8 mouse cellular contexts compared by ENCODE assay signal in genomic region chr13:48998591-48998990, GRCm38 (mm10). TPM values are rescaled to one million over a fixed set of nuclear protein-coding genes. Genes with fewer than 3 reads are reported as not detected.
DNase-seq lines count a peak whose midpoint lies in the region; ATAC-seq and TF ChIP-seq lines count a peak whose summit lies in the region.

No protein-coding gene starts in this region.

- ATAC-seq in kidney, embryonic 16.5 days (ENCODE audit: low FRiP score, low TSS enrichment), result peak; percentile 73
- no peak; the same call in 1 of the 2 replicates for ATAC-seq in liver, embryonic 11.5 days (replicated peaks; ENCODE audit: low FRiP score)

- no peak overlapping the region for H3K9ac ChIP-seq in kidney, embryonic 16.5 days (replicated peaks; ENCODE audit: low read length)
- H3K9ac ChIP-seq in liver, embryonic 11.5 days (ENCODE audit: low read depth, low read length), result no peak overlapping the region

- peak; percentile 52; the same call in 1 of the 2 replicates for TF ChIP-seq CTCF in cerebellum, adult 2 months (IDR thresholded peaks at IDR 0.05; ENCODE audit: borderline replicate concordance, insufficient read depth, low read depth, low read length)

- no peak for TF ChIP-seq POLR2A in cerebellum, adult 2 months (IDR thresholded peaks at IDR 0.05; ENCODE audit: borderline replicate concordance, insufficient read depth, low read length)

- no peak overlapping the region for H3K4me2 ChIP-seq in kidney, embryonic 16.5 days (replicated peaks; ENCODE audit: low read depth, low read length)
- H3K4me2 ChIP-seq in liver, embryonic 11.5 days, result no peak overlapping the region

- DNase-seq in B cell, adult 2 months, result peak; percentile 69
- DNase-seq in MN1 (ENCODE audit: low spot score), result peak; percentile 70
- DNase-seq in cerebellum, adult 2 months, result peak; percentile 65 to 72
- peak; percentile 45 to 92 for DNase-seq in frontal cortex, adult 2 months (ENCODE audit: extremely low spot score in 1 of 2, low spot score in 1 of 2)
- peak; percentile 48 for DNase-seq in liver, embryonic 11.5 days (ENCODE audit: low spot score)
- peak; percentile 88 for DNase-seq in retina, postnatal 1 day
- peak; percentile 64 for DNase-seq in yolk sac, embryonic 10.5 days (ENCODE audit: low spot score)

- H3K27me3 ChIP-seq in cerebellum, adult 2 months (ENCODE audit: control insufficient read depth, insufficient read depth, low read length), result no peaks in the 10 kb centered on the region
- no peaks in the 10 kb centered on the region for H3K27me3 ChIP-seq in kidney, embryonic 16.5 days (ENCODE audit: insufficient read depth, low read length)
- no peaks in the 10 kb centered on the region for H3K27me3 ChIP-seq in liver, embryonic 11.5 days (replicated peaks; ENCODE audit: control insufficient read depth, insufficient read depth, low read length)

- 26% methylated on average over 6 of the region's 6 CpGs for WGBS in cerebellum, adult 2 months
- 13% methylated on average over 6 of the region's 6 CpGs for WGBS in kidney, embryonic 16.5 days
- WGBS in liver, embryonic 11.5 days, result 10% methylated on average over 6 of the region's 6 CpGs

- no peaks in the 10 kb centered on the region for H3K9me3 ChIP-seq in kidney, embryonic 16.5 days (ENCODE audit: low read length)
- no peaks in the 10 kb centered on the region for H3K9me3 ChIP-seq in liver, embryonic 11.5 days (ENCODE audit: control insufficient read depth, low read length)

- peaks cover 10% of the 10 kb centered on the region for H3K4me1 ChIP-seq in cerebellum, adult 2 months (ENCODE audit: control insufficient read depth, insufficient read depth, low read length)
- 0 out of 2 replicates have a peak, but pooled peaks cover 4% of the 10 kb centered on the region for H3K4me1 ChIP-seq in kidney, embryonic 16.5 days (ENCODE audit: insufficient read depth, low read length)
- H3K4me1 ChIP-seq in liver, embryonic 11.5 days (replicated peaks; ENCODE audit: control insufficient read depth, insufficient read depth, low read length), result no peaks in the 10 kb centered on the region; the same call in 1 of the 2 replicates

- H3K4me3 ChIP-seq in cerebellum, adult 2 months (replicated peaks; ENCODE audit: insufficient read depth, low read depth, low read length), result no peak overlapping the region
- no peak overlapping the region for H3K4me3 ChIP-seq in kidney, embryonic 16.5 days (ENCODE audit: low read length)
- H3K4me3 ChIP-seq in liver, embryonic 11.5 days (ENCODE audit: low read depth, low read length), result no peak overlapping the region

- no peak overlapping the region for H3K27ac ChIP-seq in cerebellum, adult 2 months (ENCODE audit: insufficient read depth, low read length)
- no peak overlapping the region for H3K27ac ChIP-seq in kidney, embryonic 16.5 days (ENCODE audit: low read length)
- no peak overlapping the region for H3K27ac ChIP-seq in liver, embryonic 11.5 days (ENCODE audit: low read depth, low read length)

- no peaks in the 10 kb centered on the region for H3K36me3 ChIP-seq in kidney, embryonic 16.5 days (ENCODE audit: insufficient read depth, low read length)
- no peaks in the 10 kb centered on the region for H3K36me3 ChIP-seq in liver, embryonic 11.5 days (ENCODE audit: control insufficient read depth, insufficient read depth, low read length)

RNA-seq across cellular contexts. Expression of gene Fam120a, which starts 30.8 kb away (rescaled TPM):
- 64.4 and 69.2 TPM in 2 replicates for polyA plus RNA-seq in cerebellum, adult 2 months (2012; rRNA removed)
- 92.2 and 92.6 TPM in 2 replicates for polyA plus RNA-seq in frontal cortex, adult 2 months (2012; rRNA removed)
- 23.2 and 24.8 TPM in 2 replicates for polyA plus RNA-seq in kidney, embryonic 16.5 days (2015; fragmentation: Nextera tagmentation; extraction: Ambion mirVana)
- 33.1 and 38.0 TPM in 2 replicates for polyA plus RNA-seq in liver, embryonic 11.5 days (2014; fragmentation: Nextera tagmentation; extraction: Ambion mirVana)
